Mouse (Mus musculus) right cerebral cortex, postnatal 4 days (tissue): Measurements from ENCODE around the gene Galnt4.

Source experiments
- DNase-seq: peaks from one replicate; pipeline ENCODE4 v3.0.0-alpha.2; 2022

Gene Galnt4

DNA sequence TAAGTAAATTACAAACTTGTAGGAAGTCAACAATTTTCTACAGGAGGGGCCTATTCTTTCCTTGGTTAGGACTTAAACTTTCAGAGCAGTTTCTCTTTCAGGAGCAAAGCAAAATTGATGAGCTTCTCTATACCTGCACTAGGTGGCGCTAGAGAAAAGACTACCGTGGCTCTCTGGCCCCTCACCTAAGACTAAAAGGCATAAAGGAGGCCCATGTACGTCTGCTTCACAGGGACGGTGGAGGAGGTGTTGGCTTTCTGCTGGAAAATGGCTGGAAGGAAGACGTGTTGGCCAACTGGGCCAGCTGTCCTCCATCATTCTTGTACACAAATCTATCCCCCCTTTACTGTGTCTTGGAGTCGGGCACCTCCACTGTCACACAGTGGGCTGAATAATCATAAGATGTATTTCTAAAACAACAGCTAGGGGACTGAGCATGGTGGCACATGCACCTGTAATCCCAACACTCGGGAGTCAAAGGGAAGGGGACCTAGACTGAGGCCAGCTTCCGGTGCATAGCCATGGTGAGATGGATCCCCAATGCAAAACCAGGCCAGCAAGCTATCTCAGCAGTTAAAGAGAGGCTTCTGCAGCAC, 54.1 kb downstream of the Galnt4 start:
- DNase-seq: no peak
